Mouse (Mus musculus): Measurements from ENCODE around the gene Lama4.

DNA sequence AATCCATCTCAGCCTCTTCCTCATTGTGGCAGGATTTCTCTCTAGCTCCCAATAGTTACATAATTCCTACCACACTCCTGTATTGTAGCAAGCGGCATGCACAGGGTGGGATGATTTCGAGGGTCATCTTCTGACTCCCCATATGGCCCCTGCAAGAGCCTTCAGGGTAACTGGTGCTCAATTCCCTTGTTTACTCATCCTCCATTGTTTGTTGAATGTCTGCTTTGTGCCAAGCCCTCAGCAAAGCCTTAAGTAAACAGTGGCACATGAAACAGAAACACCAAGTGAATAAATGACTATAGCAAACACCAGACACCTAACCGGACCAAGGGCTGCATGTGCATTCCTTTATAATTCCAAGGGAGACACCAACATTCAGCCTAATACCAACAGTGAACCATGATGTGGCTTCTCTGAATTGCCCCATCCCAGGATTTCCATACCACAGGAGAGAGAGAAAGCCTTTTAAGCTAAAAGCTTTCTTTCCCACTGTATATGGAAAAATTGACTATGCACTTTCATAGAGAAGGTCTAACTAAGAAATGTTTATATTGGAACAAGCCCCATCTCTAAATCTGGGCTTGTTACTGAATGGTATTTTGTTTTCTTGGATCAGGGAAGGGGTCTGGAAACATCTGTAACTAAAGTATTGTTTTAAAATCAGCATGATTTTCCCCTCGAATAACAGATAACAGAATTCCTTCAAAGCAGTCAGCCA lies 19.2 kb downstream of the Lama4 start:
- TF ChIP-seq POLR2A (IDR thresholded peaks at IDR 0.05; ENCODE audit: extremely low read depth, insufficient read depth, low read length) (no peak), CTCF (IDR thresholded peaks at IDR 0.05; ENCODE audit: extremely low read depth, insufficient read depth, low read length) (no peak)
